8 mouse cellular contexts compared by ENCODE assay signal in the genomic region with DNA sequence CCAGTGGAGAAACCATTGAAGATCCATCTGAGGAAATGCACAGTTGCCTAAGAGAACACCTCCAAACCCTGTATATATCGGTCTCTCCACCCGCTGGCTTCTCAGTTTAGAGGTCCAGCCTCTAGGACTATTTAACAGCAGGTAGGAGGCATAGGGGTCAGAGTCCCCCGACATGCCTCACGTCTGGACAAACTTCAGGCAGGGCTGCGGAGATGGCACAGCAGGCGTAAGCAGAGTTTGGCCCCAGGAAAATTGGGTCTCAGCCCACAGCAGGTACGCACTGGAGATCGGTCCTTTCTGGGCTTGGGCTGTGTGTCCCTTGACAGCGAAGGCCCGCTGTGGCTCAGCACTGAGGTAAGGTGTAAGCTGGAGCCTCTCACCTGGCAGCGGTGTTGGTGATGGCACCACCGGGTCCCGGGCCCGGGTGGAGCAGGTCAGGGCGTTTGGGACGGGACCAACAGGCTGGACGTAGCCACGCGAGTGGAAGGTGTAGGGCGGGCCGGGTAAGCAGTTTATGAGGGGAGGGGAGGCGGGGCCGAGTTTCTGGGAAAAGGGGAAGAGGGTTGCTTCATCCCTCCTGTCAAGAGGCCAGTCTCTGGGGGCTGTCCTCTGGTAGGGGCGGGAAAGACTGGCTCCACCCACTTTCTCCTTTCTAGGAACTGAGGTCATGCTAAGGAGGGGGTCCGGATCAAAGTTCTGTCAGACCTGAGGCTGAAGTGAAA. TPM values are rescaled to one million over a fixed set of nuclear protein-coding genes. Genes with fewer than 3 reads are reported as not detected.
A peak's percentile ranks its signal among the peaks of the same experiment; 100 is the strongest.
DNase-seq lines count a peak whose midpoint lies in the region; ATAC-seq lines count a peak whose summit lies in the region.

No protein-coding gene starts in this region.

- ATAC-seq in liver, embryonic 11.5 days (replicated peaks; ENCODE audit: low FRiP score): peak; percentile 51
- peak; percentile 48; the same call in 1 of the 2 replicates for ATAC-seq in stomach, embryonic 16.5 days (ENCODE audit: insufficient read depth, low FRiP score)

- no peaks in the 10 kb centered on the region for H3K9me3 ChIP-seq in liver, embryonic 11.5 days (ENCODE audit: control insufficient read depth, low read length)
- H3K9me3 ChIP-seq in stomach, embryonic 16.5 days (replicated peaks; ENCODE audit: control insufficient read depth, low read length): no peaks in the 10 kb centered on the region

- no peak overlapping the region for H3K27ac ChIP-seq in brown adipose tissue, adult 24 weeks (replicated peaks; ENCODE audit: low read depth, low read length)
- H3K27ac ChIP-seq in liver, embryonic 11.5 days (ENCODE audit: low read depth, low read length): no peak overlapping the region
- peak overlapping the region; percentile 87 for H3K27ac ChIP-seq in stomach, embryonic 16.5 days (ENCODE audit: low read length)

- peaks cover 4% of the 10 kb centered on the region for H3K36me3 ChIP-seq in liver, embryonic 11.5 days (ENCODE audit: control insufficient read depth, insufficient read depth, low read length)
- no peaks in the 10 kb centered on the region for H3K36me3 ChIP-seq in stomach, embryonic 16.5 days (ENCODE audit: control insufficient read depth, insufficient read depth, low read length)

- peak overlapping the region; percentile 36 for H3K4me3 ChIP-seq in brown adipose tissue, adult 24 weeks (ENCODE audit: insufficient read depth, low read depth, low read length)
- H3K4me3 ChIP-seq in liver, embryonic 11.5 days (ENCODE audit: low read depth, low read length): peak overlapping the region; percentile 38
- H3K4me3 ChIP-seq in stomach, embryonic 16.5 days (replicated peaks; ENCODE audit: low read length): peak overlapping the region; percentile 37

- DNase-seq in adrenal gland, postnatal 14 days: peak; percentile 20
- no peak for DNase-seq in adrenal gland, postnatal 25 days
- peak; percentile 36 for DNase-seq in heart, postnatal 4 days
- peak; percentile 41 for DNase-seq in liver, embryonic 11.5 days (ENCODE audit: low spot score)
- no peak for DNase-seq in Muller cell, postnatal 12 days (ENCODE audit: inconsistent ontology term)
- no peak for DNase-seq in thymus, postnatal 10 days (ENCODE audit: low spot score in 2 of 2)

- 0 out of 2 replicates have a peak, but pooled peaks cover 5% of the 10 kb centered on the region for H3K27me3 ChIP-seq in liver, embryonic 11.5 days (replicated peaks; ENCODE audit: control insufficient read depth, insufficient read depth, low read length)
- no peaks in the 10 kb centered on the region for H3K27me3 ChIP-seq in stomach, embryonic 16.5 days (ENCODE audit: control insufficient read depth, insufficient read depth, low read length)

- 11% methylated on average over 25 of the region's 25 CpGs for WGBS in liver, embryonic 11.5 days
- 11% methylated on average over 25 of the region's 25 CpGs for WGBS in stomach, embryonic 16.5 days

- no peaks in the 10 kb centered on the region for H3K4me1 ChIP-seq in brown adipose tissue, adult 24 weeks (ENCODE audit: control insufficient read depth, insufficient read depth, insufficient read length, low read length)
- H3K4me1 ChIP-seq in liver, embryonic 11.5 days (replicated peaks; ENCODE audit: control insufficient read depth, insufficient read depth, low read length): peaks cover 30% of the 10 kb centered on the region
- H3K4me1 ChIP-seq in stomach, embryonic 16.5 days (ENCODE audit: control insufficient read depth, insufficient read depth, low read length): peaks cover 15% of the 10 kb centered on the region

- H3K4me2 ChIP-seq in liver, embryonic 11.5 days: peak overlapping the region; percentile 72
- peak overlapping the region; percentile 53 for H3K4me2 ChIP-seq in stomach, embryonic 16.5 days (ENCODE audit: low read depth, low read length)

- peak overlapping the region; percentile 10; the same call in 1 of the 2 replicates for H3K9ac ChIP-seq in liver, embryonic 11.5 days (ENCODE audit: low read depth, low read length)
- peak overlapping the region; percentile 68 for H3K9ac ChIP-seq in stomach, embryonic 16.5 days (ENCODE audit: low read length)

RNA-seq across cellular contexts. Expression of gene Tgm1, which starts 0.6 kb away (rescaled TPM):
- 0.74 and 2.3 TPM in 2 replicates for total RNA-seq in adrenal gland, postnatal 14 days (2021)
- not detected in 2 replicates for total RNA-seq in adrenal gland, postnatal 25 days (2021)
- polyA plus RNA-seq in brown adipose tissue, adult 24 weeks (2012; ENCODE audit: insufficient read depth, insufficient read length, missing spikeins): not detected in 2 replicates
- under 1 TPM; 0.20 to 0.50 TPM for total RNA-seq in heart, postnatal 4 days (2021)
- 3.0 and 3.3 TPM in 2 replicates for polyA plus RNA-seq in liver, embryonic 11.5 days (2014; fragmentation: Nextera tagmentation; extraction: Ambion mirVana)
- 53.1 and 72.9 TPM in 2 replicates for polyA plus RNA-seq in stomach, embryonic 16.5 days (2015; fragmentation: Nextera tagmentation; extraction: Ambion mirVana)

RNA-seq across cellular contexts. Expression of gene Rabggta, which starts 8.9 kb away (rescaled TPM):
- 19.5 and 21.1 TPM in 2 replicates for total RNA-seq in adrenal gland, postnatal 14 days (2021)
- total RNA-seq in adrenal gland, postnatal 25 days (2021): 23.7 and 28.1 TPM in 2 replicates
- 8.9 and 10.1 TPM in 2 replicates for polyA plus RNA-seq in brown adipose tissue, adult 24 weeks (2012; ENCODE audit: insufficient read depth, insufficient read length, missing spikeins)
- 10 to 100 TPM; 13.1 to 13.9 TPM for total RNA-seq in heart, postnatal 4 days (2021)
- 22.8 and 24.0 TPM in 2 replicates for polyA plus RNA-seq in liver, embryonic 11.5 days (2014; fragmentation: Nextera tagmentation; extraction: Ambion mirVana)
- 36.3 and 37.1 TPM in 2 replicates for polyA plus RNA-seq in stomach, embryonic 16.5 days (2015; fragmentation: Nextera tagmentation; extraction: Ambion mirVana)

RNA-seq across cellular contexts. Expression of gene Tinf2, which starts 31.5 kb away (rescaled TPM):
- 26.1 and 27.4 TPM in 2 replicates for total RNA-seq in adrenal gland, postnatal 14 days (2021)
- 30.0 and 36.4 TPM in 2 replicates for total RNA-seq in adrenal gland, postnatal 25 days (2021)
- polyA plus RNA-seq in brown adipose tissue, adult 24 weeks (2012; ENCODE audit: insufficient read depth, insufficient read length, missing spikeins): 8.2 and 9.2 TPM in 2 replicates
- total RNA-seq in heart, postnatal 4 days (2021): 10 to 100 TPM; 23.4 to 25.7 TPM
- 42.3 and 44.9 TPM in 2 replicates for polyA plus RNA-seq in liver, embryonic 11.5 days (2014; fragmentation: Nextera tagmentation; extraction: Ambion mirVana)
- 34.4 and 36.3 TPM in 2 replicates for polyA plus RNA-seq in stomach, embryonic 16.5 days (2015; fragmentation: Nextera tagmentation; extraction: Ambion mirVana)

RNA-seq across cellular contexts. Expression of gene Dhrs1, which starts 32.3 kb away (rescaled TPM):
- 81.5 and 93.6 TPM in 2 replicates for total RNA-seq in adrenal gland, postnatal 14 days (2021)
- 75.8 and 77.4 TPM in 2 replicates for total RNA-seq in adrenal gland, postnatal 25 days (2021)
- polyA plus RNA-seq in brown adipose tissue, adult 24 weeks (2012; ENCODE audit: insufficient read depth, insufficient read length, missing spikeins): 58.8 and 101 TPM in 2 replicates
- total RNA-seq in heart, postnatal 4 days (2021): 10 to 100 TPM; 46.0 to 51.4 TPM
- polyA plus RNA-seq in liver, embryonic 11.5 days (2014; fragmentation: Nextera tagmentation; extraction: Ambion mirVana): 48.8 and 53.9 TPM in 2 replicates
- polyA plus RNA-seq in stomach, embryonic 16.5 days (2015; fragmentation: Nextera tagmentation; extraction: Ambion mirVana): 107 and 125 TPM in 2 replicates

RNA-seq across cellular contexts. Expression of gene Nop9, which starts 32.3 kb away (rescaled TPM):
- total RNA-seq in adrenal gland, postnatal 14 days (2021): 15.9 and 16.2 TPM in 2 replicates
- 20.9 and 24.4 TPM in 2 replicates for total RNA-seq in adrenal gland, postnatal 25 days (2021)
- polyA plus RNA-seq in brown adipose tissue, adult 24 weeks (2012; ENCODE audit: insufficient read depth, insufficient read length, missing spikeins): 4.8 and 5.5 TPM in 2 replicates
- total RNA-seq in heart, postnatal 4 days (2021): 10 to 100 TPM; 17.8 to 18.3 TPM
- 70.6 and 76.1 TPM in 2 replicates for polyA plus RNA-seq in liver, embryonic 11.5 days (2014; fragmentation: Nextera tagmentation; extraction: Ambion mirVana)
- 23.8 and 28.4 TPM in 2 replicates for polyA plus RNA-seq in stomach, embryonic 16.5 days (2015; fragmentation: Nextera tagmentation; extraction: Ambion mirVana)

Comparison
In these comparisons a context has a peak if more than half of its experiments do, and no peak if none do; other contexts are left out.
1. DNase-seq: peak in adrenal gland, postnatal 14 days (single experiment), heart, postnatal 4 days (single experiment) and liver, embryonic 11.5 days (single experiment); none in adrenal gland, postnatal 25 days (single experiment), Muller cell, postnatal 12 days (single experiment) and thymus, postnatal 10 days (0 of 2).
2. Peak in every context shown above with its lines, with median percentiles within 50 percentile points of each other: H3K4me3 ChIP-seq.